Mouse (Mus musculus) ES-E14 (cell line): Measurements from ENCODE around the gene Zfp219.

Experiments
- CHD2 ChIP-seq: IDR thresholded peaks from 2 replicates; pipeline ENCODE4 v1.6.1; 2014; ENCODE audit warnings: mild to moderate bottlenecking, low read depth, low read length, inconsistent platforms
- HCFC1 ChIP-seq: IDR thresholded peaks from 2 replicates; pipeline ENCODE4 v1.6.1; 2012; ENCODE audit warnings: low read length, inconsistent platforms, borderline replicate concordance; ENCODE audit not compliant: insufficient read depth
- MAFK ChIP-seq: IDR thresholded peaks from 2 replicates; pipeline ENCODE4 v1.6.1; 2014; ENCODE audit warnings: mild to moderate bottlenecking, low read depth, low read length, inconsistent platforms; ENCODE audit not compliant: insufficient read depth
- ZC3H11A ChIP-seq: IDR thresholded peaks from 2 replicates; pipeline ENCODE4 v1.6.1; 2012; ENCODE audit warnings: low read depth, mild to moderate bottlenecking, inconsistent platforms, low read length, borderline replicate concordance
- ZNF384 ChIP-seq: IDR thresholded peaks from 2 replicates; pipeline ENCODE4 v1.6.1; 2012; ENCODE audit warnings: low read depth, low read length, inconsistent platforms

- TF ChIP-seq HCFC1 (no peak), ZNF384 (no peak; the same call in 1 of the 2 replicates), ZC3H11A (no peak), MAFK (no peak), CHD2 (no peak)
Observed at GRCm38 (mm10) chr14:52060800-52061199, 40.3 kb upstream of the Zfp219 start.
